Mouse (Mus musculus) midbrain, embryonic 11.5 days (tissue): ENCODE measurements around the gene Scaf1. TPM values are rescaled to one million over a fixed set of nuclear protein-coding genes. Genes with fewer than 3 reads are reported as not detected.

Experiments used
- ATAC-seq: fragments of 200-750 bp; cut with Nextera tagmentation; 2 replicates; pipeline ENCODE4 v1.8.0; 2017; ENCODE audit warnings: moderate TSS enrichment, moderate library complexity; ENCODE audit not compliant: low FRiP score
- DNase-seq: peaks from one replicate; pipeline ENCODE4 v3.0.0; 2015; ENCODE audit warnings: low spot score; ENCODE audit errors: missing footprints
- H3K27ac ChIP-seq: fragments of 300-500 bp; sonication (generic); 2 replicates; pipeline ENCODE4 v1.5.1; 2014; ENCODE audit warnings: low read depth, low read length
- H3K27me3 ChIP-seq: fragments of 300-500 bp; sonication (generic); 2 replicates; pipeline ENCODE4 v1.6.1; 2014; ENCODE audit warnings: mild to moderate bottlenecking, low read length, moderate library complexity, mixed read lengths; ENCODE audit not compliant: control insufficient read depth, insufficient read depth
- H3K36me3 ChIP-seq: fragments of 300-500 bp; sonication (generic); 2 replicates; pipeline ENCODE4 v1.6.1; 2014; ENCODE audit warnings: mild to moderate bottlenecking, low read length, moderate library complexity, mixed read lengths; ENCODE audit not compliant: control insufficient read depth, insufficient read depth
- H3K4me1 ChIP-seq: fragments of 300-500 bp; sonication (generic); 2 replicates; pipeline ENCODE4 v1.6.1; 2014; ENCODE audit warnings: low read length; ENCODE audit not compliant: control insufficient read depth, insufficient read depth
- H3K4me2 ChIP-seq: fragments of 300-500 bp; sonication (generic); 2 replicates; pipeline ENCODE4 v1.6.1; 2014; ENCODE audit warnings: mild to moderate bottlenecking, moderate library complexity
- H3K4me3 ChIP-seq: fragments of 300-500 bp; sonication (generic); 2 replicates; pipeline ENCODE4 v1.5.1; 2014; ENCODE audit warnings: low read depth, low read length
- H3K9ac ChIP-seq: fragments of 300-500 bp; sonication (generic); 2 replicates; pipeline ENCODE4 v1.6.1; 2014; ENCODE audit warnings: low read length
- H3K9me3 ChIP-seq: fragments of 300-500 bp; sonication (generic); 2 replicates; pipeline ENCODE4 v1.6.1; 2016; ENCODE audit warnings: low read length; ENCODE audit not compliant: control insufficient read depth
- WGBS: fragments of 180-500 bp; shearing (Covaris S2); extraction: QIAGEN DNeasy Blood & Tissue Kit; methylation state at CpG from one replicate; pipeline ENCODE4 v1.1.7; 2014; 5-methylcytosine and 5-hydroxymethylcytosine counted together
- polyA plus RNA-seq: library from polyadenylated mRNA; unstranded; fragments of >200 nt; fragmentation: Nextera tagmentation; extraction: Ambion mirVana; gene quantifications from 2 replicates; pipeline ENCODE4 v1.2.1, GENCODE M21; 2014

Scaf1 gene
- polyA plus RNA-seq, 1 experiment from 2014 or later = 43.6 TPM

DNA sequence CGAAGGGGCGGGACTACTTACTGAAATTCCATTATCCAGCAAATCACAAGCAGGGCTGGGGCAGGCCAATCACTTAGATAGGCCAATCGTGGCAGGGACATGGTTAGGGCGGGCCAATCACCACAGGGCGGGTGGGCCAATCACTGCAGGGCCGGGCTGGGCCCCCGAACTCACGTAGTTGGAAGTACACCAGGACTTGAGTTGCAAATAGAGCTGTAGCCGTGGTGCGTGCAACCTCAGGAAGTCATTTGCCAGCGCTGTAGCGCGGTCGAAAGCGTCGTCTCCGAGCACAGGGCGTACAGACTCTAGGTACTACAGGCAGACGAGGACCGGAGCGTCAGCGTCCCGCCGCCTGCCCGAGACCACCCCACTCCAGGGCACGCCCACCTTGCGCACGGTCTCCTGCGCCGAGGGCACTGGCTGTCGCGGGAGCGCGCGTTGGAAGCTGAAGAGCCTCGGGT is 45.9 kb downstream of the Scaf1 start:
- no peaks in the 10 kb centered on the region for H3K27me3 ChIP-seq
- H3K4me1 ChIP-seq = peaks cover 20% of the 10 kb centered on the region
- peak overlapping the region; percentile 57 for H3K4me3 ChIP-seq
- no peaks in the 10 kb centered on the region for H3K36me3 ChIP-seq
- ATAC-seq (peak; percentile 96), DNase-seq (peak; percentile 98)
- under 1% methylated on average over 36 of the region's 36 CpGs for WGBS
- peak overlapping the region; percentile 74 for H3K4me2 ChIP-seq
- peak overlapping the region; percentile 66 for H3K9ac ChIP-seq
- peak overlapping the region; percentile 68; the same call in 1 of the 2 replicates for H3K27ac ChIP-seq
- H3K9me3 ChIP-seq = no peaks in the 10 kb centered on the region

DNA sequence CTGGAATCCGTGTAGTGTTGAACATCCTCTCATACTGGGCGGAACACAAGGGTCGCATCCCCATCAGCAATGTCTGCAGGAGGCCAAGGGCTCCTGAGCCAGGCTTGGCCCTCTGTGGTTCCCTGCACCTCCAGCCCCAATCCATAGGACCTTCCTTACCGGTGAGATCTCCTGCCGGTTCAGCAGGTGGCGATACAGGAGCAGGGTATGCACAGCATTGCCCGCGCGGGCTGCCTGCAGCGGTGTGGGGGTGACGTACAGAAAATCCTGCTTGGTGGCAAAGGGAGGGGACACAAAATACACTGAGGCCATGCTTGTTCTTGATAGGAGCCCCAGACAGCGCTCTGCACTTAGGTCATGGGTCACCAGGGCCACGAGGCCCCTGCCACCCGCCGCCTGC is 49.5 kb downstream of the Scaf1 start:
- H3K9me3 ChIP-seq = no peaks in the 10 kb centered on the region
- H3K4me2 ChIP-seq = no peak overlapping the region
- DNase-seq (no peak), ATAC-seq (no peak)
- H3K4me1 ChIP-seq = peaks cover 8% of the 10 kb centered on the region
- no peak overlapping the region for H3K27ac ChIP-seq
- no peaks in the 10 kb centered on the region for H3K36me3 ChIP-seq
- no peak overlapping the region for H3K4me3 ChIP-seq
- H3K27me3 ChIP-seq = no peaks in the 10 kb centered on the region
- H3K9ac ChIP-seq = no peak overlapping the region
- 78% methylated on average over 15 of the region's 15 CpGs for WGBS

- no peak overlapping the region for H3K4me2 ChIP-seq
- peaks cover 3% of the 10 kb centered on the region for H3K4me1 ChIP-seq
- H3K27me3 ChIP-seq = no peaks in the 10 kb centered on the region
- H3K4me3 ChIP-seq = no peak overlapping the region
- H3K9ac ChIP-seq = no peak overlapping the region
- no peaks in the 10 kb centered on the region for H3K9me3 ChIP-seq
- H3K27ac ChIP-seq = no peak overlapping the region
- no peak for DNase-seq
- no peak for ATAC-seq
- WGBS = 81% methylated on average over 7 of the region's 7 CpGs
- H3K36me3 ChIP-seq = no peaks in the 10 kb centered on the region
Measured at GRCm38 (mm10) chr7:44965975-44966374, 50.2 kb downstream of the Scaf1 start.

DNA sequence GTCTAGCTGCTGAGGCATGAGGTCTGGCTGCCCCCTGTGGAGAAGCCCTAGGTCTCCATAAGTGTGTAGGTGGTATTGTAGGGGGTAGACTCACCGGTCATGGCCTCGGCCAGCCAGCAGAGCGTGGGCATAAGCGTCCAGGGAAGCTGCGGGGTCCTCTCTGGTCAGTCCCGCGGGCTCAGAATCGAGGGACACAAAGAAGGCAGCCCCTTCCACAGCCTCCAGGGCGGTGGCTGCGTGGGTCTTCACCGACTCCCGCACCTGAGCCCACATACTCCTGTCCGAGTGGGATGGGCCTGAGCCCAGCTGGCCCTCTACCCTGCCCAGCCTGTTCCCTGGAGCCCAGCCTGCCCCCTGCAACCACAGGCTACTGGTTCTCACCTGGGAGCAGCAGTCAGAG is 51.2 kb downstream of the Scaf1 start:
- H3K4me1 ChIP-seq = no peaks in the 10 kb centered on the region
- 93% methylated on average over 13 of the region's 13 CpGs for WGBS
- H3K4me2 ChIP-seq = no peak overlapping the region
- no peak overlapping the region for H3K9ac ChIP-seq
- no peaks in the 10 kb centered on the region for H3K27me3 ChIP-seq
- H3K4me3 ChIP-seq = no peak overlapping the region
- H3K36me3 ChIP-seq = no peaks in the 10 kb centered on the region
- DNase-seq (no peak), ATAC-seq (no peak)
- H3K9me3 ChIP-seq = no peaks in the 10 kb centered on the region
- no peak overlapping the region for H3K27ac ChIP-seq

GRCm38 (mm10) chr7:44962831-44963230 is 53.3 kb downstream of the Scaf1 start:
- no peaks in the 10 kb centered on the region for H3K4me1 ChIP-seq
- no peak overlapping the region for H3K4me2 ChIP-seq
- no peak overlapping the region for H3K4me3 ChIP-seq
- H3K9me3 ChIP-seq = no peaks in the 10 kb centered on the region
- ATAC-seq (no peak), DNase-seq (no peak)
- 0 out of 2 replicates have a peak, but pooled peaks cover 2% of the 10 kb centered on the region for H3K36me3 ChIP-seq
- WGBS = 91% methylated on average over 5 of the region's 5 CpGs
- H3K27ac ChIP-seq = no peak overlapping the region
- no peak overlapping the region for H3K9ac ChIP-seq
- no peaks in the 10 kb centered on the region for H3K27me3 ChIP-seq

- no peaks in the 10 kb centered on the region for H3K4me1 ChIP-seq
- DNase-seq = no peak
- no peak overlapping the region for H3K27ac ChIP-seq
- no peak overlapping the region for H3K4me2 ChIP-seq
- WGBS = 85% methylated on average over 8 of the region's 8 CpGs
- no peaks in the 10 kb centered on the region for H3K9me3 ChIP-seq
- no peak for ATAC-seq
- H3K9ac ChIP-seq = no peak overlapping the region
- no peak overlapping the region for H3K4me3 ChIP-seq
- H3K27me3 ChIP-seq = no peaks in the 10 kb centered on the region
- H3K36me3 ChIP-seq = 0 out of 2 replicates have a peak, but pooled peaks cover 2% of the 10 kb centered on the region
Measured at GRCm38 (mm10) chr7:44962337-44962736, 53.8 kb downstream of the Scaf1 start.

DNA sequence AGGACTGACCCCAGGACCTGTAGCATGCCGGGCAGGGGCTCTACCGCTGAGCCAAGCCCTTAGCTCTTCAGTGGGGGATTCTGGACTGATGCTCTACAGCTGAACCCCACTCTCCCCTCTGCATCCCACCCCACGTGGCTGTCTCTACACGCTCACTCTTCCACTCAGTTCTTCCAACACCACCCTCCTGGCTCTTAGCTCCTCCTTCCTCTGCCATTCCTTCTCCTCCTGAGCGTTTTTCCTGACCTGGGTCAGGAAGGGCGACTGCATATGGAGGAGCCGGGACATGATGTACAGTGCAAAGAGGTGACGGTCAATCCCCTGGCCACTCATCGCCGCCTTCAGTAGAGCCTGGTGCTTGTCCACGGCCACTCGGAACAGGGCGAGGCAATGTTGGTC is 55.7 kb downstream of the Scaf1 start:
- Histone ChIP-seq H3K9ac (no peak overlapping the region), H3K4me2 (no peak overlapping the region), H3K4me1 (no peaks in the 10 kb centered on the region), H3K27me3 (no peaks in the 10 kb centered on the region), H3K27ac (no peak overlapping the region), H3K36me3 (0 out of 2 replicates have a peak, but pooled peaks cover 2% of the 10 kb centered on the region), H3K4me3 (no peak overlapping the region), H3K9me3 (no peaks in the 10 kb centered on the region)
- 92% methylated on average over 13 of the region's 13 CpGs for WGBS
- DNase-seq = no peak
- ATAC-seq = no peak

DNA sequence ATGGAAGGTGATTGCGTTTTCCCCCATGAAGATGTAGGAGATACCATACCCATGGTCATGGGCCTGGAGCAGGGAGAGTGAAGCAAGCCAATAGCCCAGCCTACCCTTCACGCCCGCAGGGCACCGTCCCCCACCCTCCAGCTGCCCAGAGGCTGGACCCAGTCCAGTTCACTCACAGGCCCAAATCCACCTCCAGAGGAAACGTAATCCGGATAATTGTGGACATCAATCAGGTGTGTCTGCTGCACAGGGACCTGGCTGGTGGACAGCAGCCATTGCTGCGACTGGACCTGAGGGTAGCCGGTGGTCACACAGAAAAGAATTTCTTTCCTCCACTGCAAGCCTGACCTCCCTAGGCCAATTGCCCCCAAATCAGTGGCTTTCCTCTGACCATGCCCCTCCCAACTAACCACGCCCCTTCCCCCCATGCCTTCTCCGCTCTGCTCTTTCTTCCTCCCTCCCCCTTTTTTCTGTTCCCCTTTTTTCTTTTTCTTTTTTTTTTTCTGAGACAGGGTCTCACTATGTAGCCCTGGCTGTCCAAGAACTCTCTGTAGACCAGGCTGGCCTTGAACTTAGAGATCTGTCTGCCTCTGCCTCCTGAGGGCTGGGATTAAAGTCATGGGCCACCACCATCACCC is 56.2 kb downstream of the Scaf1 start:
- Histone ChIP-seq H3K4me1 (no peaks in the 10 kb centered on the region), H3K4me3 (no peak overlapping the region), H3K9ac (no peak overlapping the region), H3K36me3 (0 out of 2 replicates have a peak, but pooled peaks cover 2% of the 10 kb centered on the region), H3K27ac (no peak overlapping the region), H3K27me3 (no peaks in the 10 kb centered on the region), H3K4me2 (no peak overlapping the region), H3K9me3 (no peaks in the 10 kb centered on the region)
- 94% methylated on average over 10 of the region's 10 CpGs for WGBS
- no peak for DNase-seq
- no peak for ATAC-seq

DNA sequence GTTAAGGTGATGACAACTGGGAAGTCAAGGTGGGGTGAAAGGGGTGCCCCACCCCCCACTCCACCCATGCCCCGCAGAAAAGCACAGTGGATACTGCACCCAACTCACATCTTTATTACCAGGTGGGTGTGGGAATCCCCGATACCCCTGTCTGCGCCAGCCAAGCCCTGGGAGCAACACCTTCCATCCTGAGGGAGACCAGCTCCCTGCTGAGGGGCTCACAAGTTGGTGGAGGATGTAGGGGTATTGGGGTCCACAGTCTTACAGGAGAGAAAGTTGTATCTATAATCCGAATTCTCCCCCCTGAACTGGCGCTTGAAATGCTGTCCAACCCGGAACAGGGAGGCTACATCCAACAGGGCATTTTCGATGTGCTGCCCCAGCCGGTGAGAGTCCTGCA is 56.9 kb downstream of the Scaf1 start:
- no peak for DNase-seq
- H3K9me3 ChIP-seq = no peaks in the 10 kb centered on the region
- WGBS = 86% methylated on average over 8 of the region's 8 CpGs
- no peak overlapping the region for H3K27ac ChIP-seq
- no peaks in the 10 kb centered on the region for H3K27me3 ChIP-seq
- no peak overlapping the region for H3K9ac ChIP-seq
- H3K4me3 ChIP-seq = no peak overlapping the region
- no peaks in the 10 kb centered on the region for H3K4me1 ChIP-seq
- no peak for ATAC-seq
- H3K4me2 ChIP-seq = no peak overlapping the region
- H3K36me3 ChIP-seq = 0 out of 2 replicates have a peak, but pooled peaks cover 2% of the 10 kb centered on the region
